Mouse (Mus musculus): ENCODE results near the gene Chmp4b. TPM values are rescaled to one million over a fixed set of nuclear protein-coding genes. Genes with fewer than 3 reads are reported as not detected.

The Chmp4b gene
- polyA plus RNA-seq, 1 experiment from 2014 or later: 13.3 TPM

GRCm38 (mm10) chr2:154633876-154634644 lies 17.4 kb upstream of the Chmp4b start:
- Histone ChIP-seq H3K9ac (ENCODE audit: low read length) (no peak overlapping the region), H3K4me1 (replicated peaks; ENCODE audit: control insufficient read depth, insufficient read depth, low read length) (no peaks in the 10 kb centered on the region), H3K36me3 (ENCODE audit: control insufficient read depth, insufficient read depth, low read length) (peaks cover 7% of the 10 kb centered on the region), H3K9me3 (ENCODE audit: control insufficient read depth, low read length) (peaks cover 4% of the 10 kb centered on the region; the same call in 1 of the 2 replicates), H3K4me2 (ENCODE audit: low read depth, low read length, severe bottlenecking) (no peak overlapping the region), H3K27ac (ENCODE audit: low read depth, low read length) (no peak overlapping the region), H3K4me3 (ENCODE audit: low read depth, low read length) (no peak overlapping the region), H3K27me3 (ENCODE audit: control insufficient read depth, insufficient read depth, low read length) (no peaks in the 10 kb centered on the region)
- ATAC-seq (replicated peaks; ENCODE audit: low FRiP score) (no peak), DNase-seq (ENCODE audit: low spot score) (no peak)
- WGBS: 93% methylated on average over 9 of the region's 9 CpGs

- Histone ChIP-seq H3K4me1 (replicated peaks; ENCODE audit: control insufficient read depth, insufficient read depth, low read length) (no peaks in the 10 kb centered on the region), H3K9me3 (ENCODE audit: control insufficient read depth, low read length) (peaks cover 4% of the 10 kb centered on the region; the same call in 1 of the 2 replicates), H3K4me2 (ENCODE audit: low read depth, low read length, severe bottlenecking) (no peak overlapping the region), H3K27ac (ENCODE audit: low read depth, low read length) (no peak overlapping the region), H3K36me3 (ENCODE audit: control insufficient read depth, insufficient read depth, low read length) (peaks cover 7% of the 10 kb centered on the region), H3K9ac (ENCODE audit: low read length) (no peak overlapping the region), H3K4me3 (ENCODE audit: low read depth, low read length) (no peak overlapping the region), H3K27me3 (ENCODE audit: control insufficient read depth, insufficient read depth, low read length) (no peaks in the 10 kb centered on the region)
- WGBS: 89% methylated on average over 2 of the region's 2 CpGs
- ATAC-seq (replicated peaks; ENCODE audit: low FRiP score) (no peak), DNase-seq (ENCODE audit: low spot score) (no peak)
These were observed 15.7 kb upstream of the Chmp4b start for GRCm38 (mm10) chr2:154635826-154636225.

DNA sequence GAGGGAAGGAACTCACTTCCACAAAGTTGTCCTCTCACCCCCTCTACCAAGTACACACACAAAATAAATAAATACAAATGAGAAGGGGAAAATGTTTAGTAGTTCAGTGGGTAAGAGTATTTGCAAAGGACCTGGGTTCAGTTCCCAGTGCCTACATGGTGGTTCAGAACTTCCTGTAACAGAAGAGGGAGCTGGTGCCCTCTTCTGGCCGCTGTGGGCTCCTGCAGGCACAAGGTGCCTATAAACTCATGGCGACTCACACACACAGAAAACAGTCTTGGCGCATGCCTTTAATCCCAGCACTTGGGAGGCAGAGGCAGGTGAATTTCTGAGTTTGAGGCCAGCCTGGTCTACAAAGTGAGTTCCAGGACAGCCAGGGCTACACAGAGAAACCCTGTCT lies 13.0 kb upstream of the Chmp4b start:
- no peak overlapping the region for H3K27ac ChIP-seq (ENCODE audit: low read depth, low read length)
- H3K36me3 ChIP-seq (ENCODE audit: control insufficient read depth, insufficient read depth, low read length): peaks cover 7% of the 10 kb centered on the region
- no peak overlapping the region for H3K9ac ChIP-seq (ENCODE audit: low read length)
- no peak overlapping the region for H3K4me3 ChIP-seq (ENCODE audit: low read depth, low read length)
- DNase-seq (ENCODE audit: low spot score): no peak
- H3K4me2 ChIP-seq (ENCODE audit: low read depth, low read length, severe bottlenecking): no peak overlapping the region
- 94% methylated on average over 3 of the region's 3 CpGs for WGBS
- H3K4me1 ChIP-seq (replicated peaks; ENCODE audit: control insufficient read depth, insufficient read depth, low read length): no peaks in the 10 kb centered on the region
- H3K27me3 ChIP-seq (ENCODE audit: control insufficient read depth, insufficient read depth, low read length): no peaks in the 10 kb centered on the region
- ATAC-seq (replicated peaks; ENCODE audit: low FRiP score): no peak
- H3K9me3 ChIP-seq (ENCODE audit: control insufficient read depth, low read length): peaks cover 4% of the 10 kb centered on the region; the same call in 1 of the 2 replicates

GRCm38 (mm10) chr2:154639115-154639514 lies 12.4 kb upstream of the Chmp4b start:
- WGBS: 96% methylated on average over 4 of the region's 4 CpGs
- ATAC-seq (replicated peaks; ENCODE audit: low FRiP score) (no peak), DNase-seq (ENCODE audit: low spot score) (no peak)
- Histone ChIP-seq H3K27me3 (ENCODE audit: control insufficient read depth, insufficient read depth, low read length) (no peaks in the 10 kb centered on the region), H3K4me1 (replicated peaks; ENCODE audit: control insufficient read depth, insufficient read depth, low read length) (no peaks in the 10 kb centered on the region), H3K9me3 (ENCODE audit: control insufficient read depth, low read length) (peaks cover 4% of the 10 kb centered on the region; the same call in 1 of the 2 replicates), H3K4me2 (ENCODE audit: low read depth, low read length, severe bottlenecking) (no peak overlapping the region), H3K36me3 (ENCODE audit: control insufficient read depth, insufficient read depth, low read length) (peaks cover 7% of the 10 kb centered on the region), H3K4me3 (ENCODE audit: low read depth, low read length) (no peak overlapping the region), H3K9ac (ENCODE audit: low read length) (no peak overlapping the region), H3K27ac (ENCODE audit: low read depth, low read length) (no peak overlapping the region)

DNA sequence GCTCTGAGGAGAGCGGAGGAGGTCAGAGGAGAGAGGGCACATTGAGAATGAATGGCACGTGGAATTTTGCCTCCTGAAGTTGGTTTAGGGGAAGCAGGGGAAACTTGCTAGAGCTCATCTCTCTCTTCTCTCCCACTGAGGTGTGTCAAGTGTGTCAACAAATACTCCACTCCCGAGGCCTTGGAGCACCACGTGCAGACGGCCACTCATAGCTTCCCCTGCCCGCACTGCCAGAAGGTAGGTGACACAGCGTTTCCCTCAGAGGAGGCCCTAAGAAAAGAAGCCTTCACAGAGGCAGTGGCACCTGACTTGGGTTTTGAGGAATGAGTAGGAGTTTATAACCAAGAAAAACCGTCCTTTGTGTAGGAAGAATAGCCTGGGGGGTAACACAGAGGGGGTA lies 10.3 kb upstream of the Chmp4b start:
- no peak overlapping the region for H3K4me3 ChIP-seq (ENCODE audit: low read depth, low read length)
- 88% methylated on average over 8 of the region's 8 CpGs for WGBS
- H3K36me3 ChIP-seq (ENCODE audit: control insufficient read depth, insufficient read depth, low read length): peaks cover 7% of the 10 kb centered on the region
- ATAC-seq (replicated peaks; ENCODE audit: low FRiP score) (no peak), DNase-seq (ENCODE audit: low spot score) (no peak)
- no peaks in the 10 kb centered on the region for H3K4me1 ChIP-seq (replicated peaks; ENCODE audit: control insufficient read depth, insufficient read depth, low read length)
- no peak overlapping the region for H3K27ac ChIP-seq (ENCODE audit: low read depth, low read length)
- no peak overlapping the region for H3K9ac ChIP-seq (ENCODE audit: low read length)
- H3K9me3 ChIP-seq (ENCODE audit: control insufficient read depth, low read length): peaks cover 4% of the 10 kb centered on the region; the same call in 1 of the 2 replicates
- no peak overlapping the region for H3K4me2 ChIP-seq (ENCODE audit: low read depth, low read length, severe bottlenecking)
- no peaks in the 10 kb centered on the region for H3K27me3 ChIP-seq (ENCODE audit: control insufficient read depth, insufficient read depth, low read length)

DNA sequence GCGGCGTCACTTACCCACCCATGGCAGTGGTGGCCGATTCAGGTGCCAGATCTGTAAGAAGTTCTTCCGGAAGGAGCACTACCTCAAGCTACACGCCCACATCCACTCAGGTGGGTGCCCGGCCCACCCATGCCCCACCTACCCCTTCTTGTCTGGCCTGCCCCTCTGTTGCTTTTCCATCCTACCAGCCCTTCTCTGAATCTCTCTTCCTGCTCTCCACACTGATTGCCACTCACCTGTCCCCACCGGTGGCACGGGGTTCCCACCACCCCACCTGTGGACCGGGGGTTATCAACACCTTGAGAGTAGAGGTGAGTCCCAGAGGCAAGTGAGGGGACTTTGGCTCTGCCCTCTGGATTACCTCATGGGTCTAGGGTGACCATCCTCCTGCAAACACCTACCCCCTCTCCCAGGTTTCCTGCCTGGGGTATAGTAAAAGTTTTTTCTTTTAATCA lies 9.5 kb upstream of the Chmp4b start:
- no peak overlapping the region for H3K27ac ChIP-seq (ENCODE audit: low read depth, low read length)
- no peak overlapping the region for H3K9ac ChIP-seq (ENCODE audit: low read length)
- no peak overlapping the region for H3K4me2 ChIP-seq (ENCODE audit: low read depth, low read length, severe bottlenecking)
- ATAC-seq (replicated peaks; ENCODE audit: low FRiP score) (no peak), DNase-seq (ENCODE audit: low spot score) (no peak)
- H3K4me3 ChIP-seq (ENCODE audit: low read depth, low read length): no peak overlapping the region
- no peaks in the 10 kb centered on the region for H3K4me1 ChIP-seq (replicated peaks; ENCODE audit: control insufficient read depth, insufficient read depth, low read length)
- H3K36me3 ChIP-seq (ENCODE audit: control insufficient read depth, insufficient read depth, low read length): peaks cover 7% of the 10 kb centered on the region
- 95% methylated on average over 9 of the region's 9 CpGs for WGBS
- H3K9me3 ChIP-seq (ENCODE audit: control insufficient read depth, low read length): peaks cover 4% of the 10 kb centered on the region; the same call in 1 of the 2 replicates
- H3K27me3 ChIP-seq (ENCODE audit: control insufficient read depth, insufficient read depth, low read length): no peaks in the 10 kb centered on the region

DNA sequence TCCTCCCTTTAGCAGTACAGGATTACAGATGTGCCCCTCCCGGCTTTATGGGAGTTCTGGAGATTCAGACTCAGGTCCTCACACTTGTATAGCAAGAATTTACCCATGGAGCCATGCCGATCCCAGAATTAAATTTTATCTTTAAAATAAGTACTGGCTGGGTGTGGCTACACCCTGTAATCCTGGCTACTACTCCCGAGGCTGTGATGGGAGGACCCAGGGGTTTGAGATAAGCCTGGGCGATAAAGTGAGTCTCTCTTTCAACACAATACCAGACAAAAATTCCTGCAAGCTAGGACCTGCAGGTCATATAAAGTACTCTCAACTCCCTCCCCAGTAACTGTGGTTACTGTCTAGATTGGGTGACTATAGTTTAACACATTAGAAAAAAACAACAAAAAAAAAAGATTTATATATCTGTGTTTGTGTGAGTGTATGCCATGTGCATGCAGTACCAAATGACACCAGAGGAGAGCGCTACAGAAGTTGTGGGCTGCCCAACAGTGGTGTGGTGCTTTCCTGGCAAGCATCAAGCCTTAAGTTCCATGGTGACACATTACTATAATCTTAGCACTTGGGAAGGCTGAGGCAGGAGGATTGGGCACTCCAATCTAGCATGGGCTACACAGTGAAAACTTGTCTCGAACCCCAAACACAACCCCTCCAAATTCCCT lies 8.7 kb upstream of the Chmp4b start:
- DNase-seq (ENCODE audit: low spot score): no peak
- 93% methylated on average over 6 of the region's 6 CpGs for WGBS
- H3K27ac ChIP-seq (ENCODE audit: low read depth, low read length): no peak overlapping the region
- no peak overlapping the region for H3K9ac ChIP-seq (ENCODE audit: low read length)
- H3K4me3 ChIP-seq (ENCODE audit: low read depth, low read length): no peak overlapping the region
- no peaks in the 10 kb centered on the region for H3K27me3 ChIP-seq (ENCODE audit: control insufficient read depth, insufficient read depth, low read length)
- H3K4me1 ChIP-seq (replicated peaks; ENCODE audit: control insufficient read depth, insufficient read depth, low read length): no peaks in the 10 kb centered on the region
- peaks cover 7% of the 10 kb centered on the region for H3K36me3 ChIP-seq (ENCODE audit: control insufficient read depth, insufficient read depth, low read length)
- peaks cover 4% of the 10 kb centered on the region; the same call in 1 of the 2 replicates for H3K9me3 ChIP-seq (ENCODE audit: control insufficient read depth, low read length)
- no peak overlapping the region for H3K4me2 ChIP-seq (ENCODE audit: low read depth, low read length, severe bottlenecking)
- no peak for ATAC-seq (replicated peaks; ENCODE audit: low FRiP score)

- ATAC-seq (replicated peaks; ENCODE audit: low FRiP score) (no peak), DNase-seq (ENCODE audit: low spot score) (no peak)
- WGBS: 83% methylated on average over 5 of the region's 5 CpGs
- Histone ChIP-seq H3K27me3 (ENCODE audit: control insufficient read depth, insufficient read depth, low read length) (no peaks in the 10 kb centered on the region), H3K4me2 (ENCODE audit: low read depth, low read length, severe bottlenecking) (no peak overlapping the region), H3K4me1 (replicated peaks; ENCODE audit: control insufficient read depth, insufficient read depth, low read length) (no peaks in the 10 kb centered on the region), H3K9me3 (ENCODE audit: control insufficient read depth, low read length) (no peaks in the 10 kb centered on the region), H3K9ac (ENCODE audit: low read length) (no peak overlapping the region), H3K27ac (ENCODE audit: low read depth, low read length) (no peak overlapping the region), H3K36me3 (ENCODE audit: control insufficient read depth, insufficient read depth, low read length) (no peaks in the 10 kb centered on the region), H3K4me3 (ENCODE audit: low read depth, low read length) (no peak overlapping the region)
These were observed 4.9 kb upstream of the Chmp4b start for GRCm38 (mm10) chr2:154646634-154647033.
